Mouse (Mus musculus) monocyte, adult 59 days (primary cell): Measurements from ENCODE around the gene Galntl5. TPM values are rescaled to one million over a fixed set of nuclear protein-coding genes. Genes with fewer than 3 reads are reported as not detected.

ENCODE experiments used
- total RNA-seq, 2 experiments: library from RNA; stranded (reverse); gene quantifications; one replicate each; pipeline ENCODE4 v1.2.4; 2023

The Galntl5 gene
- total RNA-seq: not detected

GRCm38 (mm10) chr5:25181004-25181531, at the start of gene Galntl5:
TSS of gene Galntl5 (plus strand) at chr5:25181460.

GRCm38 (mm10) chr5:25221604-25222003, 40.3 kb downstream of the Galntl5 start, which contains the start of gene Galnt11:
TSS of gene Galnt11 (plus strand) at chr5:25221904.

GRCm38 (mm10) chr5:25222752-25223702, 41.8 kb downstream of the Galntl5 start, which contains the start of gene E130116L18Rik:
TSS of gene E130116L18Rik (minus strand) at chr5:25223153.

Other genes starting within 250 kb of the Galntl5 start
- 10 to 100 TPM; 84.0 to 90.2 TPM for gene Prkag2, start 80.8 kb upstream of the Galntl5 start, total RNA-seq
- 10 to 100 TPM; 45.2 to 45.8 TPM for gene Galnt11, start 40.4 kb downstream of the Galntl5 start, total RNA-seq
- gene E130116L18Rik, start 41.7 kb downstream of the Galntl5 start, total RNA-seq: not detected